Mouse (Mus musculus) hindbrain, embryonic 11.5 days (tissue): ENCODE measurements around the gene Gnb1l. TPM values are rescaled to one million over a fixed set of nuclear protein-coding genes. Genes with fewer than 3 reads are reported as not detected.

Source experiments
- ATAC-seq: fragments of 200-750 bp; cut with Nextera tagmentation; 2 replicates; pipeline ENCODE4 v1.8.0; 2017; ENCODE audit warnings: mild to moderate bottlenecking, moderate TSS enrichment, moderate library complexity; ENCODE audit not compliant: low FRiP score
- DNase-seq: peaks from one replicate; pipeline ENCODE4 v3.0.0-alpha.2; 2015; ENCODE audit warnings: low spot score
- H3K27ac ChIP-seq: fragments of 300-500 bp; sonication (generic); 2 replicates; pipeline ENCODE4 v1.5.1; 2014; ENCODE audit warnings: mild to moderate bottlenecking, low read depth, low read length
- H3K27me3 ChIP-seq: fragments of 300-500 bp; sonication (generic); 2 replicates; pipeline ENCODE4 v1.6.1; 2014; ENCODE audit warnings: mild to moderate bottlenecking, low read length, moderate library complexity, mixed read lengths; ENCODE audit not compliant: control insufficient read depth, insufficient read depth
- H3K36me3 ChIP-seq: fragments of 300-500 bp; sonication (generic); 2 replicates; pipeline ENCODE4 v1.6.1; 2014; ENCODE audit warnings: mild to moderate bottlenecking, low read length, moderate library complexity, mixed read lengths; ENCODE audit not compliant: control insufficient read depth, insufficient read depth
- H3K4me1 ChIP-seq: fragments of 300-500 bp; sonication (generic); replicated peaks from 2 replicates; pipeline ENCODE4 v1.6.1; 2014; ENCODE audit warnings: low read length, mixed read lengths; ENCODE audit not compliant: control insufficient read depth, insufficient read depth
- H3K4me2 ChIP-seq: fragments of 300-500 bp; sonication (generic); replicated peaks from 2 replicates; pipeline ENCODE4 v1.6.1; 2014; ENCODE audit warnings: mild to moderate bottlenecking, low read depth, low read length
- H3K4me3 ChIP-seq: fragments of 300-500 bp; sonication (generic); 2 replicates; pipeline ENCODE4 v1.5.1; 2014; ENCODE audit warnings: low read depth, low read length
- H3K9ac ChIP-seq: fragments of 300-500 bp; sonication (generic); 2 replicates; pipeline ENCODE4 v1.6.1; 2014; ENCODE audit warnings: low read depth, low read length
- H3K9me3 ChIP-seq: fragments of 300-500 bp; sonication (generic); 2 replicates; pipeline ENCODE4 v1.6.1; 2016; ENCODE audit warnings: low read length; ENCODE audit not compliant: control insufficient read depth
- WGBS: fragments of 180-500 bp; shearing (Covaris S2); extraction: QIAGEN DNeasy Blood & Tissue Kit; methylation state at CpG from one replicate; pipeline ENCODE4 v1.1.7; 2014; 5-methylcytosine and 5-hydroxymethylcytosine counted together
- polyA plus RNA-seq: library from polyadenylated mRNA; unstranded; fragments of >200 nt; fragmentation: Nextera tagmentation; extraction: Ambion mirVana; gene quantifications from 2 replicates; pipeline ENCODE4 v1.2.1, GENCODE M21; 2014

Gnb1l gene
- polyA plus RNA-seq, 1 experiment from 2014 or later, result 14.9 TPM

DNA sequence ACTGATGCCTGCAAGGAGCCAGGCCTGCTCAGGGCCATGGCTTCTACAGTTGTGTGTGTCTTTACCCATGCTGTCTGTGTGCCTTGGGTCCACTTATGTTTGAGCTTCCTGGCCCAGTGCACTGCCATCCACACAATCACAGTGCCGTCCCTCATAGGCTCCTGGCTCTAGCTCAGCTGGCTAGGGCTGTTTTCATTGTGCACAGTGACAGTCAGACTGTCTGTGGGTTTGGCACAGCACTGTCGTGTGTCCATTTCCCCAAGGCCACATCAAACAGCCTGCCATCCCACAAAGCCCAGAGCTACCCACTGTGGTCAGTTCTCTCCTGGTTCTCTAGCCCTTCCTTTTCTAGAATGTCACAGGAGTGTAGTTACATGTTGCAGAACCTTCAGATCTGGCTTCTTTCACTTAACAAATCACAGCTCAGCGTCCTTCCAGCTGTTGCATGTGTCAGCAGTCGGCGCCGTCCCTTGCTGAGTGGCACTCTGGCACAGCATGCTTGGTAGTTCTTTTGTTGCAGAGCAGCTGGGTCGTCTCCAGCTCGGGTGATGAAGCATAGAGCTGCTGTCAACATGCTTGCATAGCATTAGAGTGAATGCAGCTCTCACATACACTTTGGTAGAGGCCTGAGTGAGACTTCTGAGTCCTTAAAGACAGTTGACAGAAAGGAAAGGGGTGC is 44.8 kb downstream of the Gnb1l start:
- H3K4me2 ChIP-seq, result no peak overlapping the region
- no peak for DNase-seq
- no peaks in the 10 kb centered on the region for H3K9me3 ChIP-seq
- H3K36me3 ChIP-seq, result no peaks in the 10 kb centered on the region
- H3K4me1 ChIP-seq, result no peaks in the 10 kb centered on the region
- no peak overlapping the region for H3K4me3 ChIP-seq
- WGBS, result 61% methylated on average over 8 of the region's 8 CpGs
- H3K27me3 ChIP-seq, result no peaks in the 10 kb centered on the region
- no peak overlapping the region for H3K9ac ChIP-seq
- no peak overlapping the region for H3K27ac ChIP-seq
- ATAC-seq, result no peak

DNA sequence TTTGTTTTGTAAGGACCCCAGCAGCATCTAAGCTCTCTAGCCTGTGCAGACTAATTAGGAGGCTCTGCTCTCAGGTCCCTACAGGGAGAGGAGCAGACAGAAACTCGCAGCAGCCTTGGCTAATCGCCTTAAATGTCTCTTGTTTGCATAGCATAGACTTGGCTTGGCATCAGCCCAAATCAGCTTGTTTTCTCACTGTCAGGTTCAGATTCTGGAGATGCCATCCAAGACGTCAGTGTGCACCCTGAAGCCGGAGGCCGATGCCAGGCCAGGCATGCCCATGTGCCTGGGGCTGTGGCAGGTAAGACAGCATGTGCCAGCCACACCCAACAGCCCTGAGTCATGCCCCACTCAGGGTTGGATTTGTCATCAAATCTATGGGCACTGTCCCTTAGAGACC is 49.4 kb downstream of the Gnb1l start:
- ATAC-seq (no peak), DNase-seq (no peak)
- no peaks in the 10 kb centered on the region for H3K9me3 ChIP-seq
- no peak overlapping the region for H3K4me3 ChIP-seq
- no peak overlapping the region for H3K9ac ChIP-seq
- 94% methylated on average over 5 of the region's 5 CpGs for WGBS
- no peak overlapping the region for H3K27ac ChIP-seq
- no peaks in the 10 kb centered on the region for H3K36me3 ChIP-seq
- no peaks in the 10 kb centered on the region for H3K27me3 ChIP-seq
- peaks cover 7% of the 10 kb centered on the region for H3K4me1 ChIP-seq
- no peak overlapping the region for H3K4me2 ChIP-seq

DNA sequence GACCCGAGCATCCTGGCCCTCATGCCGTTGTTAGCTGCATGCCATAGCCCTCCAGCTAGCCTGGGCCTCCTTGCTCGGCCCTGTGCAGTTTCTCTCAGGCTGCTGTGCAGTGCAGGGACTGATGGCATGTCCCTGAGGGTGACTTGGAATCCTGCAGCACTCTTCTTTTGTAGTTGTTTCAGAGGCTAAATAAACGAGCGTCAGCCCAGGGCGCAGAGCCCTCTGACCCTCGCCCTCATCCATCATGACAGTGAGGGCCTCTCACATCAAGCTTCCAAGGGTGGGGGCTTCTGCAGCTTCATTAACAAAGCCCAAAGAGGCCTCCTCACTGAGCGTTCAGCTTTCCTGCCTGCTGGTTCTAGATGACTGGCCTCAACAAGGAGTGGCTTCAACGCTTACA is 53.1 kb downstream of the Gnb1l start:
- H3K4me2 ChIP-seq, result no peak overlapping the region
- H3K9me3 ChIP-seq, result no peaks in the 10 kb centered on the region
- peak overlapping the region; percentile 21; the same call in 1 of the 2 replicates for H3K27ac ChIP-seq
- DNase-seq (peak; percentile 73), ATAC-seq (peak; percentile 72)
- H3K4me1 ChIP-seq, result peaks cover 7% of the 10 kb centered on the region
- no peaks in the 10 kb centered on the region for H3K27me3 ChIP-seq
- no peaks in the 10 kb centered on the region for H3K36me3 ChIP-seq
- 10% methylated on average over 9 of the region's 9 CpGs for WGBS
- no peak overlapping the region for H3K9ac ChIP-seq
- H3K4me3 ChIP-seq, result no peak overlapping the region

DNA sequence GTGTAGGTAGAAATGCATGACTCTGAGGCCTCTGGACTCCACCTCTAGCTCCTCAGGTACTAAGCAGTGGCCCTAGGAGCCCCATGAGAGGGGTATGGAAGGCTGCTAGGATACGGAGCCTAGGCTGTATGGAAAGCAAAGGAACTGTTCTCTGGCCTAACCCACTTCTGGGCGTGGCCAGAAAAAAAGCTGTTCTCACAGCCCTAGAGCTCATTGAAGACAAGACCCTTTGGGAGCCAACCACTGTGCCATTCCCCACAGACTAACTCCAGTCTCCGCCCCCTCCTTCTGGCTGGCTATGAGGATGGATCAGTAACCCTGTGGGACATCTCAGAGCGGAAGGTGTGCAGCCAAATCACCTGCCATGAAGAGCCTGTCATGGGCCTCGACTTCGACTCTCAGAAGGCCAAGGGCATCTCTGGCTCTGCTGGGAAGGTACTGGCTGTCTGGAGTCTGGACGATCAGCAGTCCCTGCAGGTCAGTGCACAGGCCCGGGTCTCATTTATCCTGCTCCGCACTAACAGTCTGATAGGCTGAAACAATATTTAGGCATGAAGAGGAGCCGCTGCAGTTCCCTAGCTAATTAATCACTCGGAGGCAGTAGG is 53.7 kb downstream of the Gnb1l start:
- no peaks in the 10 kb centered on the region for H3K9me3 ChIP-seq
- H3K27ac ChIP-seq, result no peak overlapping the region
- DNase-seq, result peak; percentile 38
- no peaks in the 10 kb centered on the region for H3K27me3 ChIP-seq
- no peak overlapping the region for H3K4me2 ChIP-seq
- no peaks in the 10 kb centered on the region for H3K36me3 ChIP-seq
- ATAC-seq, result peak; percentile 47
- peaks cover 7% of the 10 kb centered on the region for H3K4me1 ChIP-seq
- 38% methylated on average over 11 of the region's 11 CpGs for WGBS
- no peak overlapping the region for H3K4me3 ChIP-seq
- H3K9ac ChIP-seq, result no peak overlapping the region

DNA sequence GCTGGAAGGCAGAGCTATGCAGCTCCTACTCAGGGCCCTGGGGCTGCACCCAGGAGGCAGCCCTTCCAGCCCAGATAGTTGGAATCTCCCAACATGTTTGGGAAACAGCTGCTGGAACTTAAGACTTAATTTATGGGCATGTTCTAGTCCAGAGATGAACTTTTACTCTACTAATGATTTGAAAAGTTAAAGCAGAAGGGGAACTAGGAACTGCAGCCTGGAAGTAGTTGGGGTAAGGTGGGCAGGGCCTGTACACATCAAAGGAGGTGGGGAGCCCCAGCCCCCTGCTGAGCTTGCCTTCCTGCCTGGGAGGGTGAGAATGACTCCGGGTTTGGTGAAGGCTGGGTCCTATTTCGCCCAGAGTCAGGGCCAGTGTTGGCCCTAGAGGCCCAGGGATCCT is 56.2 kb downstream of the Gnb1l start:
- no peak for DNase-seq
- Histone ChIP-seq H3K9ac (no peak overlapping the region), H3K36me3 (no peaks in the 10 kb centered on the region), H3K4me2 (no peak overlapping the region), H3K27me3 (no peaks in the 10 kb centered on the region), H3K4me1 (peaks cover 7% of the 10 kb centered on the region), H3K27ac (no peak overlapping the region), H3K4me3 (no peak overlapping the region), H3K9me3 (no peaks in the 10 kb centered on the region)
- no peak for ATAC-seq
- WGBS, result 68% methylated on average over 2 of the region's 2 CpGs

DNA sequence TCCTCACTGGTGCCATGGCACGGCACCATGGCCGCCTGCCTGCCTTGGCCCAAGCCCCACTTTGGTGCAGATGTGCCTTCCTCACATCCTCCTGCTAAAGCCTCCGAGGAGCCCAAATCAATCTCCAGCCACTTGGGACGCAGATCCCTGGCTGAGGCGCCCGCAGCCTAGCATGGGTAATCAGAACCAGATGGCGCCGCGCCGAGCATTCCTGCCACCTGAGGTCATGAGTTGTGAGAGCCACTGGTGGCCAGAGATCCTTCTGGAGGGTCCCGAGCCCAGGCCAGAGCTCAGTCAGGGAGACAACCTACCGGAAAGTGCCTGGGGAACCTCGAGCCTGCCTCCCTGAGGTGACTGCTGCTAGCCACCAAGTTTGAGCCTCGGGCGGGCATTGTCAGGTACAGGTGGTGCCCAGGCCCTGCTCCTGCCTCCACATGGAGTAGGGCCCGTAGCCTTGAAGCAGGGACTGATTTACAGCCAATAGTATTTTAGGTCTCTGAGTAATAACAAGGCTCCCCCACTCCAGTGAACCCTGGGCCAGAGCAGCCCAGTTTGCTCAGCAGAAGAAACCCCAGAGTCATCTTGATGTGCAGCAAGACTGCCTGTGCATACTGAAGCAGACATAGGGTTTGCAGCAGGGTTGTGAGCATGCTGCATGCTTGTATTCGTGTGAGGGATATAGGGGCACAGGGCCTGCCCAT is 56.9 kb downstream of the Gnb1l start:
- no peak overlapping the region for H3K4me2 ChIP-seq
- no peak overlapping the region for H3K4me3 ChIP-seq
- WGBS, result 56% methylated on average over 17 of the region's 17 CpGs
- H3K27me3 ChIP-seq, result no peaks in the 10 kb centered on the region
- no peak overlapping the region for H3K27ac ChIP-seq
- H3K9ac ChIP-seq, result no peak overlapping the region
- no peaks in the 10 kb centered on the region for H3K9me3 ChIP-seq
- H3K36me3 ChIP-seq, result no peaks in the 10 kb centered on the region
- peaks cover 7% of the 10 kb centered on the region for H3K4me1 ChIP-seq
- ATAC-seq, result no peak
- DNase-seq, result peak; percentile 46

DNA sequence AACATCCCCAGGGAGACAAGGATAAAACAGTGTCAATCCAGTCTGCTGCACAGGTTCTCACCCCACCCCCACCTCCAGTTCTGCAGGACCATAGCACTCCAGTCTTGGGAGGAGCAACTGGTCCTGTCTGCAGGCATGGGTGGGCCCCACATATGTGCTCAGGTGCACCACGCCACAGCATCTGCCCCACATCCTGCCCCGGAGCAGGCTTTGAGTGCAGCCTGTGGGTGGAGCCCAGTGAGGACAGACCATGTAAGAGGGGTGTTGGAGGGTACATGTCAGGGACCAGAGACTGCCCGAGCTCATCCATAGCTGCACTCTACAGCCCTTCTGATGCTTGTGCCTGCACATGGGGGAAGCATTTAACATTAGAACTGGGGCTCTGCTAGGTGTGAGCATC is 57.9 kb downstream of the Gnb1l start:
- WGBS, result 85% methylated on average over 3 of the region's 3 CpGs
- Histone ChIP-seq H3K4me1 (no peaks in the 10 kb centered on the region; the same call in none of the 2 replicates), H3K4me2 (no peak overlapping the region), H3K27me3 (no peaks in the 10 kb centered on the region), H3K9me3 (no peaks in the 10 kb centered on the region), H3K27ac (no peak overlapping the region), H3K4me3 (no peak overlapping the region), H3K9ac (no peak overlapping the region), H3K36me3 (no peaks in the 10 kb centered on the region)
- DNase-seq (no peak), ATAC-seq (no peak)

DNA sequence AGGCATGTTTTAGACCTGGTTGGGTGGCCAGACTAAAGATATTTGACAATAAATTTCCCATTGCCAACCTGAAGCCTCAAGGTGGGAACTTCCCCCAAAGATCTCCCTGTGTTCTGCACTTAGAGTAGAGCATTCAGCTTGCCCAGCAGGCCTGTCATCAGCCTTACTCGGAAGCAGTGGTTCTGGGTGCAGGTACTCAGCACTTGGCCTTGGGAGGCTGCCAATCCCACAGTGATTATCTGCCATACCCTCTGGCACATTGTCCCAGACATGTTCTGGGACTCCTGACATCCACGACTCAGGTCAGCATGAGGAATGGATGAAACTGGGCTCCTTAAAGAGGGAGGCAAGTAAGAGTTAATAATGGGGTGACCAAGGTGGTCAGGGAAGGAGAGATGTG is 66.0 kb downstream of the Gnb1l start:
- H3K9ac ChIP-seq, result no peak overlapping the region
- no peak overlapping the region for H3K4me3 ChIP-seq
- H3K4me1 ChIP-seq, result no peaks in the 10 kb centered on the region
- H3K4me2 ChIP-seq, result no peak overlapping the region
- no peaks in the 10 kb centered on the region for H3K9me3 ChIP-seq
- 88% methylated on average over 2 of the region's 2 CpGs for WGBS
- no peaks in the 10 kb centered on the region for H3K27me3 ChIP-seq
- H3K27ac ChIP-seq, result no peak overlapping the region
- no peak for ATAC-seq
- H3K36me3 ChIP-seq, result no peaks in the 10 kb centered on the region
- no peak for DNase-seq

DNA sequence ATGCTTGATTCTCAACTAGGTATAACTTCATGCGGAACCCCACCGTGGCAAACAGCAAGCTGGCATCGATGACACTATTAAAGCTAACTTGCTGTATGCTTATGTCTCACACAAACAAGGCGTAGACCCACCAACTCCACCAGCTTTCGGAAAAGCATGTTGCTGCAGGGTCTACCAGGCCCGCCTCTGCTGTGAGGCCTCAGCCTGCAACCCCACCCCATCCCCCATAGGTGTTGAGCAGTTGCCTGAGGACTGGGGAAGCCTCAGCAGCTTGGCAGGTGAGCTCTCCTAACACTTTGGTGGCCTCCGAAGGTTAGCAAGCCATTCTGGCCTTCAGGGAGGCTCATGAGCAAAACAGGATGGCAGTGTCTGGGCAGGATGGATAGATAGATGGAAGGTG is 70.1 kb downstream of the Gnb1l start:
- H3K27me3 ChIP-seq, result no peaks in the 10 kb centered on the region
- H3K9ac ChIP-seq, result no peak overlapping the region
- no peak for DNase-seq
- no peak overlapping the region for H3K4me2 ChIP-seq
- no peak overlapping the region for H3K4me3 ChIP-seq
- H3K9me3 ChIP-seq, result no peaks in the 10 kb centered on the region
- H3K36me3 ChIP-seq, result no peaks in the 10 kb centered on the region
- no peaks in the 10 kb centered on the region for H3K4me1 ChIP-seq
- no peak for ATAC-seq
- no peak overlapping the region for H3K27ac ChIP-seq
- WGBS, result 79% methylated on average over 7 of the region's 7 CpGs
